Mouse (Mus musculus): ENCODE data around the gene Stx8. TPM values are rescaled to one million over a fixed set of nuclear protein-coding genes. Genes with fewer than 3 reads are reported as not detected.

The Stx8 gene
- total RNA-seq, 2 experiments from 2014 or later: 24.1 to 25.1 TPM

DNA sequence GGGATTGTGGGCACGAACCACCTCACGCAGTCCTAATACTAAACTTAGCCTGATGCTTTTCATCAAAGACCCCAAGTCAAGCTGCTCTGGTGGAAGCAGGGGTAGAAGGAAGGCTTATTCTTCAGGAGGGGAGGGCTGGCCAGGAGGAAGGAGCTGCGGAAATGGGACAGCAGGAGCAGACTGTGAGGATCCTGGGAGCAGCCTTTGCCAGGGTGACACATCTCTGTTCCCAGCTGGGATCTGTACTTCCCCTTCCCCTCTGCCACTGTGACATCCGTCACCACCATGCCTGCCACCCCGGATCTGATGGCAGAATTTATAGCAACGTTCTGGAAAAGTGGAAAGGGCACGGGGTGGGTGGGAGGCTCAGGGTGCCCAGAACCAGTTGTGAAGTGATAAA is 168.5 kb downstream of the Stx8 start:
- no peak for DNase-seq
- intact Hi-C loops (cut with DNase I): no loop called here

DNA sequence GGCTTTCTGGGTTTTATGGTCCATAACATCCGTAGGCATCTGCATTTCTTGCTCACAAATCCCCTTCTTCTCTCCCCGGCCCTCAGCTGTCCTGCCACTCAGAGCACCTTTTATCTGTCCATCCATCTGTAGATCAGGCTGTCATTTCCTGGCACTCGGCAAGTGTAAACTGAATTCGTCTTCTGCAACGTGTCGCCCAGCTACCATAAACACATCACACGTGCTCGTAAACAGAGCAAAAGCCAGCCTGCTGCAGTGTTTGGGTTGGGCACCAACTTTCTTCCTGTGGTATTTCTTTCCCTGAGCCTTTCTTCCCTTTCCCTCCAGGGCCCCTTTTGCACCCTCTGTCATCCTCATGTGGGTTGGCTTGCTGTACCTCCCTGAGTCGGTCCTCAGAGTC is 169.4 kb downstream of the Stx8 start:
- intact Hi-C loops (cut with DNase I): no loop called here
- DNase-seq: no peak

DNA sequence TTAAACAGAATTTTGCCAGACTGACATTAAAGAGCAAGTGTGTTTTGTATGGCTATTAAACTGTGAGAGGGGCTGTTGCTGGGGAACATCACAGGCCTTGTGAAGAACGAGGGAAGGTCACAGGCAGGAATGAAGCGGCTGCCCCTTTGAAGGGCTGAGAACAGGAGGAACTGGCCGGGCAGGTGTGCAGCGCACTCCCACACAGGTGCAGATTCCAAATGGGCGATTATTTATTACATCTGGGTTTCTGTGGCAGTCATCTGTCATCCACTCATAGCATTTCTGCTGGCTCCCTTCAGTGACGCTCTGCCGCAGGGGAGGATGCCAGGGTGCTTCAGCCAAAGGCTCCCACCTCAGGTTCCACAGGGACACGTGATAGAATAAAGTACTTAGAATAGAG is 170.7 kb downstream of the Stx8 start:
- intact Hi-C loops (cut with DNase I): no loop called here
- DNase-seq: no peak

DNA sequence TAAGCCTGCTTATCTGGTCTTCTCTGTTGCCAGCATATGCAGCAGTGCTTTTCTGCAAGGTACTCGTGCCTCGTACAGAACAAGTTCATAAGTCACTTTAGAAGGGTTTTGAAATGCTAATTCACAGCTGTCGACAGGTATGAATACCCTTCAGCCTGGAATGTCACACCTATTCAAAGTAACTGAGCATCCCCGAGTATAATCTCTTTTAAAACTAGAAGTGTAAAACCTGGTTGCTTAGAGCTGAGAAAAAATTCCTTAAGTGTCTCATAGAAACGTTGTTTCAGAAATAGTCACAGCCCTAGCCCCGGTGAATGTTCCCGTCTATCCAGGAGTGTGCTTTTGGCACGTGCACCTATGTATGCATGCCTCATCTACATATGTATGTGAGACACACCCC is 176.3 kb downstream of the Stx8 start:
- intact Hi-C loops (cut with DNase I): no loop called here
- no peak for DNase-seq

DNA sequence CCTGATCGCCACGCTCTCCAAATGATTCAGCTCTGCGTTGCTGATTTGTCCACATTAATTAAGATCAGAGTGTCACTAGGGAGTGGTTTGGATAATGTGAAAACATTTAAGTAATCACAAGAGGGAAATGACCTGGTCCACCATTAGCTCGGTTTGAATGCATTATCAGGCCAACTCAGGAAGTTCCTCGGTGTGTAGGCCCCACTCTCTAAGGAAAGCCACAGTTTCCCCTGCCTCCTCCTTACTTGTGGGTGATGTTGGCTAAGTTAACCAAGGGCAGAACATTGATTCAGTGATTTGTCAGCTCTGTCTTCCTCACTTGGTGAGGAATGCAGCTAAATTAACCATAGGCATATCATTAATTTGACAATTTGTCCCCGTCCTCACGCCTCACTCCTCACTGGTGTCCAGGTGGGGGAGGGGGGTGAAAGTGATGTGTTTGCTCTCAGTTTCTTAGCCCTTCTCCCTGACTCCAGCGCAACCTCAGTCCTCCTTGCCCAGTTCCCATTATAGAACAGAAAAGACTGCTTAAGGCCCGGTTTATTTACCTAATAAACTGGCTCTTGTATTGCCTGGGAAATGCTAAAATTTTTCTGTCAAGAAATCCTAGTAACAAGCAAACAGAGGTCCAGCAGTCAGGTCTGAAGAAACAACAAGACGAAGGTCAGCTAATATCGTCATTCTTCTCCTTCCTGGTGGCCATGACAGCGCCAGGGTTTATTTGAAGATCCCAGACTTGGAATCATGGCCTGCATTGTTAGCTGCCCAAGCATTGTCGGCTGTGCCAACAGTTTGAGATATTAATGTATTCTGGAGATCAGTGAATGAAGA is 178.5 kb downstream of the Stx8 start:
- intact Hi-C loops (cut with DNase I): no loop called here
- DNase-seq: no peak

DNA sequence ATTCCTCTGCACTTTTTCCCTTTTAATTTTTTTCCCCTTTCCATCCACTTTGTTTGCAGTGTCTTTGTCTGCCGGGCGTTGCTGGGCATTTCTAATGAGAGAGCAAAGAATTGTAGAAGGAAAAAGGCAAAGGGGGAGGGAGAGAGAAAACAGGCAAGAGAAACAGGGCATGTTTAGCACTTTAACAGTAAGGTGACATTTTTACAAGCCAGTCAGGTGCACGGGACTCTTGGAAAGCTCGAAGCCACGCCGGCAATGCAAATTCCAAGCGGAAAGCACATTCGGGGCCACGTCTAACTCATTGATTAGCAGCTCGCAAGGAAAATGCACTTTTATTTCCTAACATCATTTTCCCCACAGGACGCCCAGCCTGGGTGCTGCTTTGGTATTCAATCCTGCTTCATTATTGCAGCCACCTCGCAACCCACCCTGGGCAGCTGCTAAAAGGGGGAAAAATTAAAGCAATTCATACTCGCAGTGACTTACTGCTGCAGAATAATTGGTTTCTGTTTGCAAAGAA is 179.1 kb downstream of the Stx8 start:
- intact Hi-C loops (cut with DNase I): no loop called here
- DNase-seq: no peak

DNA sequence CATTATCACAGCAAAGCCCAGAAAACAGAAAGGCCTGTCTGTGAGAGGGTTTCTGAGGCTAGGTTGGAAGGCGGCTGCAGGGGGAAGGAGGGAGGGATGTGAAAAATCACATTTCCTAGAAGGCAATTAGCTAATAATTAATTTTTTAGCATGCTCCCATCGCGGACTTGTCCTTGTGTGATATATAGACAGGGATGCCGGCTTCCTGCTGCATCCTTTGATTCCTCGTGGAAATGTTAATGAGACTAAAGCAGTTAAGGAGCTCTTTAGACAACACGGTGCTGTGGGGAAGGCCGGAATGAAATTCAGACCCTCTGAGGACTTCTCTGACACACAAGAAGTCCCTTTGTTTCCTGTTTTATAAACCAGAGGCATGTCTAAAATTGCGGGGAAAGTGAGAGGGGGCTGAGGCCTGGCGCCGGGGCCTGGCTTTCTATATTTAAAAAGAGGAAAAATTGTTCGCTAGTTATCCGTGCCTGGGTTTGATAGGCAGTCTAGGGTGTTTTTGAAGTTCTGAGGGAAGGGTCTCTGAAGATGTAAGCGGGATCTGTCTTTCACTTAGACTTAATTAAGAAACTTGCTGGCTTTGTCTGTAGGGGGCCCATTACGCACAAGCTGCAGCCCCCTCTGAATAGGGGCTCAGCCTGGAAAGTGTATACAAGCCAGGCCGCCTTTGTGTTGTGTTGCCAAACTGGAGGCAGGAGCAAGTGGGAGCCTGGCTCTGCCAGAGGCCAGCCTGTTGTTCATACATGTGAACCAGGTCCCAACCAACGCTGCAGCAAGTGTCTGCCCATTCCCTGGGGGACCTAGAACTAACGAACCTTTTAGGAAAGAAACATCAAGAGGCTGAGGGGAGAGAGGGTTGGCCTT is 179.8 kb downstream of the Stx8 start:
- intact Hi-C loops (cut with DNase I): no loop called here

DNA sequence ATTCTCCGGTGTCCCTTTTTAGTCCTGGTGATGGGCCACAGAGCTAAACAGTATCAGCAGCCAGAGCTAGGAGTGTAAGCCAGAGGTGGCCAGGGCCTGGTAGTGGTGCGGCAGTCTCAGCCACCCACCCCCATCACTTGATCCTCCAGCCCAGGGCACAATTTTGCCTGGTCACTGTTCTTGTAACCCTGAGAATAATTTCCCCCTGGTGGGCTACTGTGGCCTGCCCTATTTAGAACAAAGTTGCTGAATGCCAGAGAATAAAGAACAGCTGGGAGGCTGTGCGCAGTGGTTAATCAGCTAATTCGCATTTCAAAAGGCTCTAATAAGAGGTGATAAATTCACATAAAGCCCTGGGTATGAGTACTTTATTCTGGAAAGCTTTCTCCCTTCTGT is 180.5 kb downstream of the Stx8 start:
- no peak for DNase-seq
- intact Hi-C loops (cut with DNase I): no loop called here

More for the DNA sequence above, 179.8 kb downstream of the Stx8 start:
- no peak for DNase-seq

DNA sequence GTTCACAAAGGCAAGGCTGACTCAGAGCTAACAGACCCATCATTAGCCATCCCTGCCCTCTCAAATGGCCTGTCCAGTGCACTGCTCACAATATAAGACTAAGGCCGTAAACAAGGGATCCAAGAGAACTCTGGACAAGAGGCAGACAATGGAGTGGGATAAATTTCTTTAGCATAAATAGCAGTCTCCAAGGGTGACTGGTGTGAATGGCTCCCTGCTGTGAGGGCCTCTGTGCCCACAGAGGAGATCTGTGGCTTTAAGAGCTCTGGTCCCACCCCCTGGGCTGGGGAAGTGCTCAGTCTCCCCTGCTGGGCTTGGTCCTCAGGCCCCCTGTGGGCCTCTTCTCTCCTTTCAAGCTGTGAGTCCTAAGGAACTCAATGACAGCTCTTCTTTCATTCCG is 184.9 kb downstream of the Stx8 start:
- no peak for DNase-seq
- intact Hi-C loops (cut with DNase I): no loop called here

DNA sequence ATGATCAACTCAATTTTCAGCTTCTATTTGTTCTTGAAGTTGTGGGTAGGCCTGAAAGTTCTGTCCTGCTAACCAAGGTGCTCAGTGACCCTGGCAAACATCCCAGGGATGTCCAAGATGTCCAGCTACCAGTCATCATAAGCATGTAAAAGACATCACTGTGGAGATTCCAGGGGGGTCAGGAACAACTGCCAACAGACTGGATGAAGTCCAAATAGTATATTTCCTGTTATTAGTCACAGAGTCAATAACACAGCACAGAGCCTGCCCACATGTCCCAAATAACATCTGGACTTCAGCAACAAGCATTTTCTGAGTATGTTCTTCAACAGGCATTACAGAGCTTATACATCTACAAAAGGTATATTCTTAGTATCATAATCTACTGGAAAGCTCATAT is 189.8 kb downstream of the Stx8 start:
- intact Hi-C loops (cut with DNase I): no loop called here
- DNase-seq: no peak

DNA sequence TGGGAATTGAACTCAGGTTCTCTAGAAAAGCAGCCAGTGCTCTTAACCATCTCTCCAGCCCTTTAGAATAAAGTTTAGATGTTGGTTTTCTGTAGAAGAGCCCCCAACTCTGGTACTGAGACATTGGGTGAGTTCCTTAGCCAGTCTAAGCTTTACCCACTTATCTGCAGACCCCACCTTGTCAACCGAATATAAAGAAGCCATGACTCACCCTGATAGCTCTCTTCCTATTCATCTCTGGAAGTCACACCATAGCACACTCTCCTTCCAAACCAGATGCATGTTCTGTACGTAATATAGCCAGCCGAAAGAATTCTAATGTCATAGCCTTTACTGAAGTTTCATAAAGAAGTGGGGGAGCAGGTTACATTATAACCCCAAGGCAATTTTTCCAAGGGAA is 192.2 kb downstream of the Stx8 start:
- no peak for DNase-seq
- intact Hi-C loops (cut with DNase I): no loop called here

DNA sequence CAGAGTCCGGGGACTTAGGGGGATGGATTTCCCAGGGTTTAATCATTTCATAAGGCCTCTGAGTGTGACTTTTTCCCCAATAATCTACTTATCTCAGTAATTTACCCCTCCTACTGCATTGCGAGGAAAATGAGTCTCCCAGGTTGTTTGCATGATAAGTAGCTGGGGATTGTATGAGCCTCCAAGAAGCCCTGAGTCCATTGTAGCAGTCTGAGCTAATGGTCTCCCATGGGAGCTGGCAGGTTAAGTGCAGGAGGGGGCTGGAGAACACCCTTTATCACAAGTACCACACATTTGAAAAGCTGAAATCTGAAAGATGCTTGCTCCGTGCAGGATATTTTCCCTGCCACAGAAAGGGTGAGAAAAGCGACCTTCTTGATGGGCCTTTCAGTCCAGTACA is 193.9 kb downstream of the Stx8 start:
- intact Hi-C loops (cut with DNase I): no loop called here
- no peak for DNase-seq

DNA sequence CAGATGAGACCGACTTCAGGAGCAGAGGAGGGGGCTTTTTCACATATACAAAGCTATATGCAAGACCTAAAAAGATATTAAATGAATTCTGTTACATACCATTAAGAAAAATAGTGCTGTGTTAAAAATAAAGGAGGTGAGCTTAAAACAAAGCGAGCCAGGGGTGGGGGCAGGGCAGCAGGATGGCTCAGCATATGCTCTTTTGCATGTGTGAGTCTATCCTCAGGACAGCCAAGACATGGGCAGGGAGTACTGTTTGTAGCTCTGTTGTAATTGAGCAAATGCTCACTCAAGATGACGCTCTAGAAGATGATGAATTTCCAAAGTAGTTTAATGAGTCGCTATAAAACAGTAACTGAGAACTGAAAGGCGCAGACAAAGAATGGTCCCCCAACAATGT is 198.4 kb downstream of the Stx8 start:
- no peak for DNase-seq
- intact Hi-C loops (cut with DNase I): no loop called here

DNA sequence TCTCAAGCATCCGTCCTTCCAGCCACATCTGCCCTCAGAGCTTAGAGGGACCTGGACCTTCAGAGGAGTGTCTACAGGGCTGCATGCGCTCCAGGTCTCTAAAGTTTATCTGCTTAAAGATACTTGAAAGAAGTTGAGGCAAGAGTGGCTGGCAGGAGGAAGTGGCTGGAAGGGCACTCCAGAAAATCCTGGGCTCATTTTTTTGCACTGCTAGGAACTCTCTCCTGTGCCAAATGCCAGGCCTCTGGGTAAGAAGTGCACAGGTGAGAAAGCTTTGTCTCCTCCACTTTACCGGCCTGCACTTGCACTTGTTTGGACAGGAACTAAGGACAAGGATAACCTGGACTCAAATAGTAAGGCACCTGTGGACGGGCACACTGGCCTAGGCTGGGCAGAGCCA is 202.4 kb downstream of the Stx8 start:
- intact Hi-C loops (cut with DNase I): no loop called here
- no peak for DNase-seq

DNA sequence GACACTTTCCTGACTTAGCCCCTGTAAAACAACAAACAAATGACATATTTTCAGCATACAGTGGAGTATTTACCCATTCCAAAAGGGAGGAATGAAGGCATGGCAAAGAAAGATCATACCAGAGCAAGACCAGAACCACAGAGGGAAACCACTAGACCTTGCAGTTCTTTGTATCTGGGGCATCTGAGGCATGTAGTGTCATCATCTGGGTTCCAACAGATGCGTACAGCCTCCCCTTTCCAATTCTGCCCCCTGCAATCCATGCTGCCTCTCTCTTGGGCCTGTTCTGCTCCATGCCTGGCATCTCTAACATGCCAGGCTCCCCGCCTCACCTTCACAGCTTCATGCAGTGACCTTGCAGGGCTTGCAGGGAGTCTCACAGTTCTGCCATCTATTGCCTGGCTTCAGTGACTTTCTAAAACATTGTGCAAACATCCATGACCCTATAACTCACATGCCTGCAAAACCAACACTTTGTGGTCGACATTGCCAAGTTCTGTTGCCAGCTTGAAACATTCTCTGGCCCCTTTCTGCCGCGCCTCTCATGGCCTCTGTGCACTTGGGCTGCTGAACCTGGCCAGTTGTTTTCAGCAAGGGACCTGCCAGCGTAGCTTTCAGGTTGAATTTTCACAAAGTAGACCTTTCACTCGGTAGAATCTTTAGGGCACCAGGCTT is 206.1 kb downstream of the Stx8 start:
- intact Hi-C loops (cut with DNase I): no loop called here
- no peak for DNase-seq

DNA sequence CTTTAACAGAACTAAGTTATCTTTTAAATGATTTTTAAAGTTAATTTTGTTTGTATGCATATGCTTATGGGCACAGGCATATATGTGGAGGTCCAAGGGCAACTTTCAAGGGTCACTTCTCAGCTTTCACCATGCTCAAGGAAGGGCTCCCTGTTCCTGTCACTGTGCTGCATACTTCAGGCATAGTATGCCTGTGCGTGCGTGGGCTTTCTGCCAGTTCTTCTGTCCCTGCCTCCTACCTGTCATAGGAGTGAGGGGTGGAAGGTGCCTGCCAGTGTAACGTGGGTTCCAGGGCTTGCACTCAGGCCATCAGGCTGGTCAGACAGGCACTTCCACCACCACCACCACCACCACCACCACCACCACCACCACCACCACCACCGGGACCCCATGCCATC is 206.7 kb downstream of the Stx8 start:
- intact Hi-C loops (cut with DNase I): no loop called here
- no peak for DNase-seq

DNA sequence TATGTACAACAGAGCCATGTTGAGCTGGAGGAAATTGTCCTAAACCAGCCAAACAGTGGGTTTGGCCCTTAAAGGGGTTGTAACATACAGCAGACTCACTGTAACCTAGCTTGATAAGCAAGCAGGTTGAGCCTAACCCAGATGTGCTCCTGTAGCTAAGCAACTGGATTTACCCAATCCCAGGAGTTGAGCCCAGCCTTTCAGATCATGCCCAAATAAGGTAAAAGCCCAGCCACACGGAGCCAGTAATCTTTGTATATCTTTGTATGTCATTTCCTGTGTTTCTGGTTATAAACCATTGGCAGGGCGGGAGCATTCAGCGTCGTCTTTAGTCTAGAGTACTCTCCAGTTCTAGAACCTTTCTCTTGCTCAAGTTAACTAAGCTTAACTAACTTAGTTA is 210.6 kb downstream of the Stx8 start:
- intact Hi-C loops (cut with DNase I): no loop called here
- DNase-seq: no peak

DNA sequence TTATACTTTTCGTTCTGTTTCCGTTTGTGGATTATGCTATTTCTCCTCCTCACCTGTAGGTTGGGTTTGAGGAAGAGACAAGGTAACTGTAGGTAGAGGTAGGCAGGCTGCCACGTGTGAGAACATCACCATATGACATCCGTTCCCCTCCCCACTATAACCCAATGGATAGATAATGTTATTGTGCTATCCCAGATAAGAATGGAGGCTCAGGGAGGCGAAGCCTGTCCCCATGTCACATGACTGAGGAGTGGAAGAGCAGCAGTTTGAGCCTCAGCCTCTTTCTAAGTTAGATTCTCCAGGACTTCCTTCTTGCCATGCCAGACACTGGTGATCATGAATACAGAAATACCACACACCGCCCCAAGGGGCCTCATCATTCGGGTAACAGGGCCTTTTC is 211.4 kb downstream of the Stx8 start:
- no peak for DNase-seq
- intact Hi-C loops (cut with DNase I): no loop called here

DNA sequence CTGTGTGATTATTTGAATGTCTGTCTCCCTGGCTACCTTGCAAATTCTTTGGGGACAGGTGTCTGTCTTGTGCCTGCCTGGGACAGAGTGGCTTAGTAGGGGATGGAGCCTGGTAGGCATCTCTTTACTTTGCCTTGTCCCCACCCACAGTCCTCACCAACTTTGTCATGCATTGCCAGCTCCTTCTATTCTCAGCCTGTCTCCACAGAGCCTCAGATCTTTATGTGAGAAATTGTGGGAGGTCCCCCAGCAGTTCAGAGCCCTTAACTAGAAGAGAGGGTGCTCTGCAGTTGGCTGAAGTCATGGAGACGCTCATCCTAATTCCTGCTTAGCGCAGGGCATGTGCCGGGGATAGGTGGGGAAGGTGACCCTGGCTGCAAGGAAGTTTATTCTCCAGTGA is 219.7 kb downstream of the Stx8 start:
- DNase-seq: no peak
- intact Hi-C loops (cut with DNase I): no loop called here

DNA sequence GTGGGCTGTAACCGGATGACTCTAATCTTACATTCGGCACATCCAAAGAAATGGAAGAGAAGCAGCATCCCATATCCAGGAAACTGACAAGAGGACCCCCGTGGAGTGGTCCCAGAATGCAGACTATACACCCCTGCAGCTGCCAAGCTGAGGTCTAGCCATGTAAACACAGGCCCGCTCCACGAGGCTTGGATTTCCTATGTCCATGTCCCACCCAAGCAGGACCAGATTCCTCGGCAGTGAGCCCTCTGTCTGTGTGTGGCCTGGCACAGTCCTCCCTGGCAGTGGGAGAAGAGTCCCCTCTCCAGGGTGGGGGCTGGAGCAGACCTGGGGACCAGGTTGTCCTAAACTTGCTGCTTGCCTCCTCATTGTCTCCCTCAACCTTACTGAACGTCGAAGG is 221.2 kb downstream of the Stx8 start:
- no peak for DNase-seq
- intact Hi-C loops (cut with DNase I): no loop called here

DNA sequence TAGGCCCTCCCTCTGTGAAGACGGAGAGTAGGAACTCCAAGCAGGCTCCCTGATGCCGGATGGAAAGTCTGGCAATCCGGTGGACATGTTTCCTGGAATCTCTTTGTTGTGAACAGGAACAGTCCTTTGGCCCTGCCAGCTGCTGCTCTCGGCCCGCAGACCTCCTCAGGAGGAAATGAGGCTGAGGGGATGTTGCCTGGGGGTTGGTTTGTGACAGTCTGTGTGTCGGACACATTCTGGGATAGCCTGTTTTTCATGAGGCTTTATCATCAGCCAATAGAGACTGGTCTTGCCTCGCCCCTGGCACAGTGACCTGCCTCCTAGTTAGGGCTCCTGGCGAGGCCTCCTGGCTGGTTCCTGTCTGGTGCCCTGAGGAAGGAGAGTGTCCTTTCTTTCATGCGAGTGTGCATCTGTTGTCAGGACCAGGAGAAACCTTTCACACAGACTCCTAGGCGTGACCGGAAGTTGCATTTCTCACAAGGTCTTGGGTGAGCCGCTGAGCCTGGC is 222.8 kb downstream of the Stx8 start:
- intact Hi-C loops (cut with DNase I): no loop called here
- peak; percentile 34 to 39 for DNase-seq

All from heart, postnatal 36 days (tissue).